Mouse (Mus musculus): ENCODE results near the gene Cask.

Cask gene

GRCm38 (mm10) chrX:13631599-13632283 is 219.4 kb downstream of the Cask start, which contains the start of gene Gpr34:
TSS of gene Gpr34 (plus strand) at chrX:13632089.
- DNase-seq (ENCODE audit: low spot score in 2 of 2): no peak

- DNase-seq (ENCODE audit: low spot score in 2 of 2): no peak
Observed at GRCm38 (mm10) chrX:13622654-13623053, 228.5 kb downstream of the Cask start.

GRCm38 (mm10) chrX:13621473-13621872 is 229.7 kb downstream of the Cask start:
- DNase-seq (ENCODE audit: low spot score in 2 of 2): no peak

- peak in 1 of 2 experiments; percentile 3 for DNase-seq (ENCODE audit: low spot score in 2 of 2)
Observed at GRCm38 (mm10) chrX:13618476-13618875, 232.7 kb downstream of the Cask start.

GRCm38 (mm10) chrX:13617294-13617693 is 233.9 kb downstream of the Cask start:
- DNase-seq (ENCODE audit: low spot score in 2 of 2): no peak

GRCm38 (mm10) chrX:13616726-13617125 is 234.4 kb downstream of the Cask start:
- no peak for DNase-seq (ENCODE audit: low spot score in 2 of 2)

GRCm38 (mm10) chrX:13612115-13612514 is 239.1 kb downstream of the Cask start:
- no peak for DNase-seq (ENCODE audit: low spot score in 2 of 2)

GRCm38 (mm10) chrX:13611114-13611513 is 240.1 kb downstream of the Cask start:
- no peak for DNase-seq (ENCODE audit: low spot score in 2 of 2)

- no peak for DNase-seq (ENCODE audit: low spot score in 2 of 2)
Observed at GRCm38 (mm10) chrX:13607752-13608151, 243.4 kb downstream of the Cask start.

- no peak for DNase-seq (ENCODE audit: low spot score in 2 of 2)
Observed at GRCm38 (mm10) chrX:13606741-13607140, 244.4 kb downstream of the Cask start.

GRCm38 (mm10) chrX:13599966-13600365 is 251.2 kb downstream of the Cask start:
- DNase-seq (ENCODE audit: low spot score in 2 of 2): no peak

- DNase-seq (ENCODE audit: low spot score in 2 of 2): no peak
Observed at GRCm38 (mm10) chrX:13599373-13599772, 251.8 kb downstream of the Cask start.

- no peak for DNase-seq (ENCODE audit: low spot score in 2 of 2)
Observed at GRCm38 (mm10) chrX:13577647-13578046, 273.5 kb downstream of the Cask start.

GRCm38 (mm10) chrX:13576606-13577005 is 274.6 kb downstream of the Cask start:
- peak; percentile 5 to 7 for DNase-seq (ENCODE audit: low spot score in 2 of 2)

GRCm38 (mm10) chrX:13574872-13575271 is 276.3 kb downstream of the Cask start:
- DNase-seq (ENCODE audit: low spot score in 2 of 2): no peak

GRCm38 (mm10) chrX:13574298-13574697 is 276.9 kb downstream of the Cask start:
- no peak for DNase-seq (ENCODE audit: low spot score in 2 of 2)

GRCm38 (mm10) chrX:13554504-13554903 is 296.7 kb downstream of the Cask start:
- DNase-seq (ENCODE audit: low spot score in 2 of 2): no peak

GRCm38 (mm10) chrX:13552288-13552687 is 298.9 kb downstream of the Cask start:
- DNase-seq (ENCODE audit: low spot score in 2 of 2): no peak

- DNase-seq (ENCODE audit: low spot score in 2 of 2): no peak
Observed at GRCm38 (mm10) chrX:13551566-13551965, 299.6 kb downstream of the Cask start.

- no peak for DNase-seq (ENCODE audit: low spot score in 2 of 2)
Observed at GRCm38 (mm10) chrX:13549100-13549499, 302.1 kb downstream of the Cask start.

- DNase-seq (ENCODE audit: low spot score in 2 of 2): no peak
Observed at GRCm38 (mm10) chrX:13521288-13521687, 329.9 kb downstream of the Cask start.

- DNase-seq (ENCODE audit: low spot score in 2 of 2): no peak
Observed at GRCm38 (mm10) chrX:13520566-13520965, 330.6 kb downstream of the Cask start.

- DNase-seq (ENCODE audit: low spot score in 2 of 2): no peak
Observed at GRCm38 (mm10) chrX:13519408-13519783, 331.8 kb downstream of the Cask start.
